Mouse (Mus musculus) embryonic facial prominence, embryonic 13.5 days (tissue): ENCODE results near the gene Ankrd16. TPM values are rescaled to one million over a fixed set of nuclear protein-coding genes. Genes with fewer than 3 reads are reported as not detected.

Source experiments
- ATAC-seq: fragments of 200-750 bp; cut with Nextera tagmentation; 2 replicates; pipeline ENCODE4 v1.8.0; 2017; ENCODE audit warnings: low read depth; ENCODE audit not compliant: insufficient number of reproducible peaks, insufficient read depth, low FRiP score, low TSS enrichment
- H3K27ac ChIP-seq: fragments of 300-500 bp; sonication (generic); 2 replicates; pipeline ENCODE4 v1.5.1; 2015; ENCODE audit warnings: moderate library complexity, mild to moderate bottlenecking, inconsistent platforms
- H3K27me3 ChIP-seq: fragments of 300-500 bp; sonication (generic); 2 replicates; pipeline ENCODE4 v1.6.1; 2015; ENCODE audit warnings: mild to moderate bottlenecking, inconsistent platforms
- H3K36me3 ChIP-seq: fragments of 300-500 bp; sonication (generic); 2 replicates; pipeline ENCODE4 v1.6.1; 2015; ENCODE audit warnings: mild to moderate bottlenecking, inconsistent platforms
- H3K4me1 ChIP-seq: fragments of 300-500 bp; sonication (generic); 2 replicates; pipeline ENCODE4 v1.6.1; 2015; ENCODE audit warnings: inconsistent platforms
- H3K4me2 ChIP-seq: fragments of 300-500 bp; sonication (generic); 2 replicates; pipeline ENCODE4 v1.6.1; 2015; ENCODE audit warnings: moderate library complexity, mild to moderate bottlenecking, inconsistent platforms
- H3K4me3 ChIP-seq: fragments of 300-500 bp; sonication (generic); 2 replicates; pipeline ENCODE4 v1.5.1; 2015; ENCODE audit warnings: mild to moderate bottlenecking, inconsistent platforms
- H3K9ac ChIP-seq: fragments of 300-500 bp; sonication (generic); 2 replicates; pipeline ENCODE4 v1.6.1; 2015; ENCODE audit warnings: mild to moderate bottlenecking, inconsistent platforms
- H3K9me3 ChIP-seq: fragments of 300-500 bp; sonication (generic); 2 replicates; pipeline ENCODE4 v1.6.1; 2016; ENCODE audit warnings: inconsistent platforms
- WGBS: fragments of 180-500 bp; shearing (Covaris S2); methylation state at CpG from one replicate; pipeline ENCODE4 v1.1.7; 2015; ENCODE audit warnings: mixed read lengths; 5-methylcytosine and 5-hydroxymethylcytosine counted together
- polyA plus RNA-seq: library from polyadenylated mRNA; unstranded; fragments of >200 nt; fragmentation: Nextera tagmentation; extraction: Ambion mirVana; gene quantifications from 2 replicates; pipeline ENCODE4 v1.2.1, GENCODE M21; 2015

Gene Ankrd16
- polyA plus RNA-seq, 1 experiment from 2014 or later: 48.2 TPM

GRCm38 (mm10) chr2:11772401-11772800 is 5.3 kb upstream of the Ankrd16 start:
- Histone ChIP-seq H3K4me1 (peaks cover 18% of the 10 kb centered on the region), H3K9me3 (no peaks in the 10 kb centered on the region), H3K27me3 (no peaks in the 10 kb centered on the region), H3K4me2 (no peak overlapping the region), H3K27ac (no peak overlapping the region), H3K36me3 (peaks cover 20% of the 10 kb centered on the region), H3K9ac (no peak overlapping the region), H3K4me3 (no peak overlapping the region)
- WGBS: 72% methylated on average over 4 of the region's 4 CpGs
- no peak for ATAC-seq

DNA sequence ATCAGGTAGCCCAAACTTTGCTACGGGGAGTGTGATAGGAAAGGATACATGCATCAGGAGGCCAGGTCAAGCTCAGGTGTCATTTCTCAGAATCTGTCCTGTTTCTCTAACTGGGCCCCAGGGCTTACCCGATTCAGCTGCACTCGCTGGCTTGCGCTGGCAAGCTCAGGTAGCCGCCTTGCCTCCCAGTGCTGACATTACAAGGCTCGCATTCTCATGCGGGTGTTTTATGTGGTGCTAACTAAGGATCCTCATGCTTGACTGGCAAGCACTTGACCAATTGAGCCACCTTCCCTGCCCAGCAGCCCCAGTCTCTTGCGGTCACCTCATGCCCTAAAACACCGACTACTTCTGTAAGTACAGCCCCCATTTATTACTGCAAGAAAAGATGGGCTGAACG is 3.2 kb upstream of the Ankrd16 start:
- peaks cover 4% of the 10 kb centered on the region for H3K36me3 ChIP-seq
- H3K4me3 ChIP-seq: no peak overlapping the region
- no peaks in the 10 kb centered on the region for H3K9me3 ChIP-seq
- H3K9ac ChIP-seq: no peak overlapping the region; the same call in 1 of the 2 replicates
- peaks cover 24% of the 10 kb centered on the region for H3K4me1 ChIP-seq
- no peak overlapping the region for H3K4me2 ChIP-seq
- H3K27me3 ChIP-seq: no peaks in the 10 kb centered on the region
- 86% methylated on average over 10 of the region's 10 CpGs for WGBS
- H3K27ac ChIP-seq: no peak overlapping the region
- ATAC-seq: no peak

DNA sequence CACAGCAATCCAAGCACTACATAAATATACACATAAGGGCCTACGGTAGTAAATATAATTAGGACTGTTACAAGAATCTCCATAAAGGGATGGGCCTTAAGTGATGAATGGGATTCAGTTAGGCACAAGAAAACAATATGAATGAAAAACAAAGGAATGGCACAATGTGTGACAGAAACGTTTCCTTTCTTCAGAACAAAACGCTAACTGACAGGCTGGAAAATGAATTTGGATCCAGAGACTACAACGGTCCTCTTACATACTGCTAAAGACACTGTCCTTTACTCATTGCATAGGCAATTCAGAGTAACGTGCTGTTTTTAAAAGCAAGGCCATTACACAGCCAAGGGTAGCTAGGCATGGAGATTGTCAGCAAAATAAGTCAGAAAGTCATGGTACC is 2.6 kb upstream of the Ankrd16 start:
- Histone ChIP-seq H3K9me3 (no peaks in the 10 kb centered on the region), H3K4me2 (no peak overlapping the region), H3K27ac (no peak overlapping the region), H3K27me3 (no peaks in the 10 kb centered on the region), H3K4me3 (no peak overlapping the region), H3K9ac (no peak overlapping the region), H3K36me3 (0 out of 2 replicates have a peak, but pooled peaks cover 2% of the 10 kb centered on the region), H3K4me1 (peaks cover 31% of the 10 kb centered on the region)
- no peak for ATAC-seq
- 86% methylated on average over 5 of the region's 5 CpGs for WGBS

GRCm38 (mm10) chr2:11776415-11776814 is 1.3 kb upstream of the Ankrd16 start:
- Histone ChIP-seq H3K27me3 (no peaks in the 10 kb centered on the region), H3K4me1 (peaks cover 31% of the 10 kb centered on the region), H3K27ac (no peak overlapping the region), H3K9me3 (no peaks in the 10 kb centered on the region), H3K4me2 (peak overlapping the region; percentile 76), H3K9ac (peak overlapping the region; percentile 88), H3K4me3 (peak overlapping the region; percentile 85), H3K36me3 (peaks cover 13% of the 10 kb centered on the region)
- WGBS: 51% methylated on average over 8 of the region's 8 CpGs
- ATAC-seq: no peak

GRCm38 (mm10) chr2:11778087-11778823 is 579 bp downstream of the Ankrd16 start:
- WGBS: under 1% methylated on average over 43 of the region's 43 CpGs
- H3K27ac ChIP-seq: peak overlapping the region; percentile 95
- peaks cover 31% of the 10 kb centered on the region for H3K4me1 ChIP-seq
- no peaks in the 10 kb centered on the region for H3K27me3 ChIP-seq
- peak overlapping the region; percentile 85 for H3K4me3 ChIP-seq
- peak overlapping the region; percentile 75 for H3K4me2 ChIP-seq
- peaks cover 32% of the 10 kb centered on the region for H3K36me3 ChIP-seq
- H3K9ac ChIP-seq: peak overlapping the region; percentile 90
- no peaks in the 10 kb centered on the region for H3K9me3 ChIP-seq
- ATAC-seq: peak; percentile 86

- Histone ChIP-seq H3K9me3 (no peaks in the 10 kb centered on the region), H3K4me3 (no peak overlapping the region), H3K27me3 (no peaks in the 10 kb centered on the region), H3K27ac (no peak overlapping the region), H3K4me2 (no peak overlapping the region), H3K36me3 (peaks cover 88% of the 10 kb centered on the region), H3K9ac (no peak overlapping the region), H3K4me1 (peaks cover 9% of the 10 kb centered on the region)
- ATAC-seq: no peak
- WGBS: 91% methylated on average over 6 of the region's 6 CpGs
Measured at GRCm38 (mm10) chr2:11784159-11784558, 6.5 kb downstream of the Ankrd16 start.

GRCm38 (mm10) chr2:11794668-11795067 is 17.0 kb downstream of the Ankrd16 start:
- ATAC-seq: no peak
- 67% methylated on average over 4 of the region's 4 CpGs for WGBS
- Histone ChIP-seq H3K9ac (no peak overlapping the region), H3K27me3 (no peaks in the 10 kb centered on the region), H3K27ac (no peak overlapping the region), H3K4me3 (no peak overlapping the region), H3K4me1 (peaks cover 10% of the 10 kb centered on the region), H3K4me2 (no peak overlapping the region), H3K36me3 (peaks cover 35% of the 10 kb centered on the region), H3K9me3 (no peaks in the 10 kb centered on the region)

DNA sequence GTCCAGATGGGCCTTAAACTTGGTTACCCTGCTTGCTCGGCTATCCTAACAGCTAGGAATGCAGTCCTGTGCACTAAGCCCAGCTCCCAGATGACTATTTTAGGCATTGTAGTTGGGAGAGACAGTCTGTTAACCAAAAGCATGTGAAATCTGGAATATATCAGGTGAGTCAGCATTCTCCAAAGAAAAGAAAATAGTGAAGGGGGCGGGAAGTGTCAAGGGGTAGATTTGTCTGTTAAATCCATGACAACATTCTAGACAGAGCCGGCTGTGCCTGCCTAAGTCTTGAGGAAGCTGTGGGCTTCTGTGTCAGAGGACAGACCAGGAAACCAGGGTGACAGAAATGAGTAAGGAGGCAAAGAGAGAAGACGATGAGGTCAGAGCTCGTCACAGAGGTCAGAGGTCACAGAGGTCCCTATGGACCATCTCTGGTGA is 20.3 kb downstream of the Ankrd16 start:
- no peaks in the 10 kb centered on the region for H3K9me3 ChIP-seq
- peak; percentile 29; the same call in 1 of the 2 replicates for ATAC-seq
- no peaks in the 10 kb centered on the region for H3K27me3 ChIP-seq
- H3K4me1 ChIP-seq: peaks cover 10% of the 10 kb centered on the region
- no peak overlapping the region for H3K4me2 ChIP-seq
- WGBS: 32% methylated on average over 5 of the region's 5 CpGs
- no peak overlapping the region for H3K9ac ChIP-seq
- H3K4me3 ChIP-seq: no peak overlapping the region
- peaks cover 4% of the 10 kb centered on the region for H3K36me3 ChIP-seq
- 0 out of 2 replicates have a peak overlapping the region, but pooled peaks have one; percentile 33 for H3K27ac ChIP-seq

- Histone ChIP-seq H3K9me3 (no peaks in the 10 kb centered on the region), H3K9ac (no peak overlapping the region), H3K27me3 (no peaks in the 10 kb centered on the region), H3K4me1 (peaks cover 10% of the 10 kb centered on the region), H3K36me3 (no peaks in the 10 kb centered on the region), H3K4me2 (no peak overlapping the region), H3K4me3 (no peak overlapping the region), H3K27ac (no peak overlapping the region)
- 79% methylated on average over 2 of the region's 2 CpGs for WGBS
- no peak for ATAC-seq
Measured at GRCm38 (mm10) chr2:11801299-11801930, 23.7 kb downstream of the Ankrd16 start.

Other genes starting within 250 kb of the Ankrd16 start
- 13.4 and 15.6 TPM in 2 replicates for gene Pfkfb3, start 223.8 kb upstream of the Ankrd16 start, polyA plus RNA-seq
- gene Rbm17, start 173.7 kb upstream of the Ankrd16 start, polyA plus RNA-seq: 166 and 170 TPM in 2 replicates
- gene Gm17490, start 151.6 kb upstream of the Ankrd16 start, polyA plus RNA-seq: not detected in 2 replicates
- not detected in 2 replicates for gene Il2ra, start 135.1 kb upstream of the Ankrd16 start, polyA plus RNA-seq
- gene Il15ra, start 72.6 kb upstream of the Ankrd16 start, polyA plus RNA-seq: 0.73 and 1.5 TPM in 2 replicates
- 121 and 139 TPM in 2 replicates for gene Fbh1, start 294 bp upstream of the Ankrd16 start, polyA plus RNA-seq